Mouse (Mus musculus): ENCODE results near the gene Ing2. TPM values are rescaled to one million over a fixed set of nuclear protein-coding genes. Genes with fewer than 3 reads are reported as not detected.

The Ing2 gene
- polyA plus RNA-seq, 1 experiment from 2014 or later = 13.3 TPM

DNA sequence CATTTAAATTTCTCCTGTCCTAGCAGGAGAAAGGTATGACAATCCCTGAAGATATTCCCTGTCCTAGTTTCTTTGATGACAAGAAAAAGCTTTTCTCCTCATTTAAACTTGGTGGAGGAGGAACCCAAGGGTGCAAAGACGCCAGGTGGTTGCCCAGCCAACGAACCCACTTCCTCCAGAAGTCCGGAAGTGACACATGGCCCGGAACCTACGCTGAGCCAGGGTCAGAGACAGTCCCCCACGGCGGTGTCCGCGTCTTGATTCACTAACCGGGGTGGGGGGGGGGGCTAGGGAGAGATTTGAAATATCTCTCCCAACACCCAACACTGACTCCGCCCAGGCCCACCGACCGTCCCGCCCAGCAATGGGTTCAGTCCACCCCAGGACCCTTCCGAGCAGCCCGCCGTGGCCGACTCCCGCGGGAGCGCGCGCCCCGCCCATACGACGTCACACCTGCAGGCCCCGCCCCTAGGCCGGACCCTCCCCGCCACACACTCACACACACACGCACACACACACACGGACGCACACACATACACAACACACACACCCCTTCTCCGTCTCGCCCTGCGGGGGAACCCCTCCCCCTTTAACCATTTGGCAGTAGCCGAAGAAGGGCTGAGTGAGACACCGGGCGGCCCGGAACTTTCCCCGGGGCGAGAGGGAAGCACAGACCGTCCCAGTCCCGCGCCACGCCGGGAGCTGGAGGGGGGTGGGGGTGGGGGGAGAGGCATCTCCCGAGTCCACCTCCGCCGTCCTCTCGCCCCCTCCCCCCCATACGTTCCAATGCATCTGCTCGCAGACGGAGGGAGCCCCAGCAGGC is 1.8 kb downstream of the Ing2 start:
- Histone ChIP-seq H3K4me3 (replicated peaks) (peak overlapping the region; percentile 97), H3K4me1 (0 out of 2 replicates have a peak, but pooled peaks cover 3% of the 10 kb centered on the region), H3K36me3 (0 out of 2 replicates have a peak, but pooled peaks cover 2% of the 10 kb centered on the region), H3K27me3 (replicated peaks) (no peaks in the 10 kb centered on the region), H3K4me2 (peak overlapping the region; percentile 63), H3K9me3 (no peaks in the 10 kb centered on the region), H3K9ac (peak overlapping the region; percentile 96), H3K27ac (peak overlapping the region; percentile 92)
- peak; percentile 63 for ATAC-seq (ENCODE audit: insufficient read depth, low FRiP score, low read depth)
- under 1% methylated on average over 52 of the region's 53 CpGs for WGBS

DNA sequence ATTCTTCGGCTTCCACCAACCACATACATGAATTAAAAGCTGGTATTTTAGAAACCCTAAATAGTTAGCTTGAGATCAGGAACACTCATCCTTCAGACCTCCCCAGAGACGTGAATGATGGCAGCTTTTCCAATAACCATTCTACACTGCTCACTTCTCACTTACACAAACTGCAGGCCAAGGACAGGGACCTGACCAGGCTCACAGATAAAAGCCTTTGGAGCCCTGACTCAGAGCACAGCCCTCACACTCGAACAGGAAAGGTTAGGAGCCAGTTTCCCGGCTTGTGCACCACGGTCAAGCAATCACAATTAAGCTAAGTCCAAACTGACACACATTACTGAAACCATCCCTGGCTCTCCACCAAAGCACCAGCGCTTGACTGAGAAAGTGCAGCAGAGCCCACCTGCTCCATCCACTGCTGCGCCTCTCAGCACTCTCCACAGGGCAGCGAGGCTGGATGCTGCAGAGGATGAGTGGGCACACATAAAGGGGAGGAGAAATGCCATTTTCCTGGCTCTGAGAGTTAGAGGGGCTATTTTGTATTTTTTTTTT is 11.0 kb downstream of the Ing2 start:
- Histone ChIP-seq H3K4me2 (no peak overlapping the region), H3K4me3 (replicated peaks) (no peak overlapping the region), H3K27me3 (replicated peaks) (no peaks in the 10 kb centered on the region), H3K36me3 (peaks cover 10% of the 10 kb centered on the region; the same call in 1 of the 2 replicates), H3K9me3 (no peaks in the 10 kb centered on the region), H3K9ac (no peak overlapping the region), H3K4me1 (no peaks in the 10 kb centered on the region), H3K27ac (no peak overlapping the region)
- WGBS = 84% methylated on average over 8 of the region's 8 CpGs
- no peak for ATAC-seq (ENCODE audit: insufficient read depth, low FRiP score, low read depth)

DNA sequence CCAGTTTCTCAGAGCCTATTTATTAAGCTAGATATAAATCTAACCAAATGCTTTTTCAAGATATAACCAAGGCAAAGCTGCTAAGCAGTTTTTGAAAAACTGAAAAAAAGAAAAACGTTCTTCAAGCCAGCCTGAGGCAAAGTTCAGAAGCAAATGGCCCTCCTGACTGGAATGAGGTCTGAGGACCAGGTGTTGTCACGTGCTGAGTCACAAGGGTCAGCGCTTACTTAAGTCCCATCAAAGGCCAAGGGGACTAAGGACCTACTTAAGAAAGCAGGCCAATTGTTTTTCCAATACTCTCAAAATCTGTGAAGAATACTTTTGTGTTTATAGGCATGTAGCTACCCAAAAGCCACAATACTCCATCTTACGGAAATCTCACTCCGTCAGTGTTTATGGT is 12.2 kb downstream of the Ing2 start:
- Histone ChIP-seq H3K9ac (no peak overlapping the region), H3K4me1 (no peaks in the 10 kb centered on the region), H3K27me3 (replicated peaks) (no peaks in the 10 kb centered on the region), H3K4me3 (replicated peaks) (no peak overlapping the region), H3K9me3 (no peaks in the 10 kb centered on the region), H3K4me2 (no peak overlapping the region), H3K36me3 (peaks cover 6% of the 10 kb centered on the region; the same call in 1 of the 2 replicates), H3K27ac (peak overlapping the region; percentile 40; the same call in 1 of the 2 replicates)
- 75% methylated on average over 5 of the region's 5 CpGs for WGBS
- ATAC-seq (ENCODE audit: insufficient read depth, low FRiP score, low read depth) = no peak

DNA sequence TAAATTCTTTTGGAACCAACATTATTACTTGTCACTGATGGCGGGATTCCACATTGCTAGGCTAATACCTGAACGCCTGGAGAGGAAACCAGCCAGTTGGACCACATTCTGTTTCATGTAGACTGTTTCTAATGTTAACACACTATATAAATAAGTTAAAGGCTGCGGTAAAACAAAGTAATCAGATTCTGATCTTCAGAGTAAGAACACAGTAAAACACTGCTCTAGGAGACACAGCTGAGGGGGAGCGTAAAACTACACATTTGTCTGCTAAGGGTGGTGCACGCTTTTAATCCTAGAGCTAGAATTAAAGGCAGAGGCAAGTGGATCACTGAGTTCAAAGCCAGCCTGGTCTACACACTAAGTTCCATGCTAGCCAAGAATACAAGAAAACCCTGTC is 12.6 kb downstream of the Ing2 start:
- Histone ChIP-seq H3K27ac (peak overlapping the region; percentile 40; the same call in 1 of the 2 replicates), H3K36me3 (peaks cover 1% of the 10 kb centered on the region; the same call in 1 of the 2 replicates), H3K9ac (no peak overlapping the region), H3K4me2 (no peak overlapping the region), H3K27me3 (replicated peaks) (no peaks in the 10 kb centered on the region), H3K9me3 (no peaks in the 10 kb centered on the region), H3K4me1 (no peaks in the 10 kb centered on the region), H3K4me3 (replicated peaks) (no peak overlapping the region)
- 69% methylated on average over 5 of the region's 5 CpGs for WGBS
- peak; percentile 60; the same call in 1 of the 2 replicates for ATAC-seq (ENCODE audit: insufficient read depth, low FRiP score, low read depth)

DNA sequence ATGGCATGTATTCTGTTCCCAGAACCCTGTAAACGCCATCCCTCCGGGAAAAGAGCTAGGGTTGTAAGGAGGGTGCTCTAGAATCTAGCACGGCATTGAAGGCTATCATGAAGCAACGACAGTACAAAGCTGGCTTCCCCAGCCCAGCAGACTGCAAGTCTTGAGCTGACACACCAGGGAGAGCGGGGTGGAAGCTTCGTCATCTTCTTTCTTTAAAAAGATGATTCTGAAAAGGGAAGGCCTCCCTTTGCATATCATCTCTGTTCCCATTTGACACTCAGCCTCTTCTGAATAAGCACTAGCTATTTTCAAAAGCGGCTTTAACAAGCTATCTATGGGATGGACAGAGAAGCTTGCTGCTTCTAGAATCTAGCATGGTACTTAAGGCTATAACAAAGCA is 15.0 kb downstream of the Ing2 start:
- Histone ChIP-seq H3K36me3 (no peaks in the 10 kb centered on the region), H3K4me1 (no peaks in the 10 kb centered on the region), H3K27me3 (replicated peaks) (no peaks in the 10 kb centered on the region), H3K9me3 (no peaks in the 10 kb centered on the region), H3K4me2 (no peak overlapping the region), H3K9ac (no peak overlapping the region), H3K27ac (no peak overlapping the region), H3K4me3 (replicated peaks) (no peak overlapping the region)
- 89% methylated on average over 7 of the region's 7 CpGs for WGBS
- no peak for ATAC-seq (ENCODE audit: insufficient read depth, low FRiP score, low read depth)

DNA sequence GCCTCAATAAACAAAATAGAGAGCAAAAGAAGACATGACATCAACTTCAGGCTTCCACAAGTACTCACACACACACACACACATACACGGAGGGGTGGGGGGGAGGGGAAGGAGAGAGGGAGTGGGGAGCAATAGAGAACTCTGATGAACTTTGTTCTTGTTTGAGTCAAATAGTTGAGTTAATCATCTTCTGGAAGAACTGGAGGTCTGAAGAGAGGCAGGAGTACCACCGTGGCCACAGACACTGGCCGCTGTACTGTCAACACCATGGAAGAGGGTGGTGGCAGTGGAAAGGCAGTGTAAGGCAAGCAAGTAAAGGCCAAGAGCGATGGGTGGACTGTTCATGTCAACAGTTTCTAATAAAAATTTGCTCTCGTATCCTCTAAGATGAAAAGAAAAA is 15.9 kb downstream of the Ing2 start:
- no peak overlapping the region for H3K4me3 ChIP-seq (replicated peaks)
- no peak overlapping the region for H3K4me2 ChIP-seq
- H3K9ac ChIP-seq = no peak overlapping the region
- WGBS = 84% methylated on average over 5 of the region's 5 CpGs
- H3K27ac ChIP-seq = no peak overlapping the region
- no peak for ATAC-seq (ENCODE audit: insufficient read depth, low FRiP score, low read depth)
- no peaks in the 10 kb centered on the region for H3K4me1 ChIP-seq
- H3K9me3 ChIP-seq = no peaks in the 10 kb centered on the region
- H3K27me3 ChIP-seq (replicated peaks) = no peaks in the 10 kb centered on the region
- H3K36me3 ChIP-seq = no peaks in the 10 kb centered on the region

DNA sequence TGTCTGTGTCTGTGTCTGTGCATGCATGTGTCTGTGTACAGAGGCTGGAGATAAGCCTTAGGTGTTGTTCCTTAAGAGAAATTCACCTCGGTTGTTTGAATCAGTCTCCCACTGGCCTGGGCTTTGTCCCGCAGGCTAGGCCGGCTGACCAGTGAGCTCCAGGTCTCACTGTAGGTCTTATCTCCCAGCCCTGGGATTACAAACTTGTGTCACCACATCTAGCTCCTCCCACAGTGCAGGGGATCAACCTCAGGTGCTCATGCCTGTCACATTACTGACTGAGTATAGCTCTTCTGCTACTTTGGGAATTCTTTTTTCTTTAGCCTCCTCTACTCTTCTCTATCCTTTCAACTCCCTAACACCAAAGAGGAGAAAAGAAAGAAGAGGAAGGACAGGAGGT is 20.9 kb downstream of the Ing2 start:
- ATAC-seq (ENCODE audit: insufficient read depth, low FRiP score, low read depth) = peak; percentile 59
- H3K4me3 ChIP-seq (replicated peaks) = no peak overlapping the region
- H3K4me1 ChIP-seq = no peaks in the 10 kb centered on the region; the same call in 1 of the 2 replicates
- H3K9ac ChIP-seq = no peak overlapping the region
- no peaks in the 10 kb centered on the region for H3K36me3 ChIP-seq
- no peaks in the 10 kb centered on the region for H3K9me3 ChIP-seq
- H3K27ac ChIP-seq = no peak overlapping the region
- H3K27me3 ChIP-seq (replicated peaks) = no peaks in the 10 kb centered on the region
- WGBS = 47% methylated on average over 3 of the region's 3 CpGs
- H3K4me2 ChIP-seq = no peak overlapping the region

DNA sequence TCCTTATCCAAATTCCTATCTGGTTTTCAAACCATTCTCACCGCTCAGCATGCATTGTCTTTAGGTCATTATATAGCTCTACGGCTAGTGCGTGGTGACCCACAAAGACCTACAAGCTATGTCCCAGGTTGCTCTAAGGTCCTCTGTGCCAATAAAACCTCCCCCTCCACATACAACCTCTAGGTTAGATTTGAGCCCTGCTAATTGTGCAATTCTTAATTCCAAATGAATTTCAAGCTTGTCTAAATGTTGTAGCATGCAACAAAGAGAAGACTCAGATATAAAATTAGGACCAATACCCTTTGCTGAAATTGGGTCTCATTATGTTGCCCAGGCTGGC is 22.6 kb downstream of the Ing2 start:
- Histone ChIP-seq H3K4me2 (no peak overlapping the region), H3K4me3 (replicated peaks) (no peak overlapping the region), H3K27me3 (replicated peaks) (no peaks in the 10 kb centered on the region), H3K4me1 (no peaks in the 10 kb centered on the region; the same call in 1 of the 2 replicates), H3K27ac (0 out of 2 replicates have a peak overlapping the region, but pooled peaks have one; percentile 48), H3K9me3 (no peaks in the 10 kb centered on the region), H3K9ac (no peak overlapping the region), H3K36me3 (no peaks in the 10 kb centered on the region)
- WGBS = 65% methylated on average over 3 of the region's 3 CpGs
- ATAC-seq (ENCODE audit: insufficient read depth, low FRiP score, low read depth) = 0 out of 2 replicates have a peak, but pooled peaks have one; percentile 12

DNA sequence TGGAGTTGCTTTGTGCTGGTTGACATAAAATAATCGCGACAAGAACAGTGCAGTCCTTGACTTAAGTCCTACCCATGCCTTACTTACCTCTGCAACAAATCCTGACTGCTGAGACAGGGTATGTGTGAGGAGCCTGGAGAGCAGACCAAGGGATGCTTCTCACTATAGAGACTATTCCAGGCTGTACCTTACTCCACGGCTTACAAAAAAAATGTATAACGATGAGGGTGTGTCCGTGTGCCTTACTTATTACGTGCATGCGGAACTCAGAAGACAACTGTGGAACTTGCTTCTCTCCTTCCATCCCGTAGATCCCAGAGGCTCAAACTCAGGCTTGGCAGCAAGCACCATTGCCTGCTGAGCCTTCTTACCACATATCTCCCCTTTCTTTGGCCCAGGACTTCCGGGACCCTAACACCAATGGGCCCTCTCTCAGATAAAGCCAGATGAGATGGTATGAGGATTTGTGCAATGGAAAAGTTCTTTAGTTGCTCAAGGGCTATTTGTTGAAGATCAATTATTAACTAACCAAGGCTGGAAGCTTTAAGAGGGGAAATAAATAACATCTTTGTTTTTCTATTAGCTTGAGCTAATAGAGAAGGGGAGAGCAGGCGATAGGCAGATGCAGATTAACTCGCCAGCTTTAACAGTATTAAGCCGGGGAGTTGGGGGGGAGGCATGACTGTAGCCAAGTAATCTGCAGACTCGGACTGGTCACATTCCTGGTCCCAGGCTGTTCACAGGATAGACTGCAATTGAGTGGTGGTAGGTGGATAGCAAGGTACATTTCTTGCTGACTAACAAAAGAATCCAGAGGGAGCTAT is 23.2 kb downstream of the Ing2 start:
- no peaks in the 10 kb centered on the region for H3K9me3 ChIP-seq
- peak; percentile 76 for ATAC-seq (ENCODE audit: insufficient read depth, low FRiP score, low read depth)
- peak overlapping the region; percentile 9 for H3K4me2 ChIP-seq
- H3K27me3 ChIP-seq (replicated peaks) = no peaks in the 10 kb centered on the region
- no peaks in the 10 kb centered on the region; the same call in 1 of the 2 replicates for H3K4me1 ChIP-seq
- WGBS = 66% methylated on average over 13 of the region's 13 CpGs
- no peak overlapping the region for H3K9ac ChIP-seq
- H3K36me3 ChIP-seq = no peaks in the 10 kb centered on the region
- H3K27ac ChIP-seq = peak overlapping the region; percentile 58
- no peak overlapping the region for H3K4me3 ChIP-seq (replicated peaks)

DNA sequence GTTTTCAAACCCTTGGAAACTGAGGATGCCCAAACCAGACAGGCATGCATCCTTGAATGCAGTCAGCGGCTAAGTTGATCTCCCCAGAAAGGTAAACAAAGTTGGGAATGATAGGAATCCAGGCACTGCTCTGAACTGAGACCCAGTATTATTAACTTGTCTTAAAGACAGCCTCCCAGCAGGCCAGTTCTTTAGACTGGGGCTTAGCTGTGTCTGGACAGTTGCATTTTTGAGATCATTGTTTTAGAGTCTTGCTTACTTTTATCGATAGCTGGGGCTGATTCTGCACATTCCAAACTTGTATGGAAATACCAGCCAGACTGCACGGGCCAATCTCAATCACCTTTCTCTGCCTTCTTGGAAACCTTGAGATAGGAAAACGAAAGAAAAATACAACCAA is 24.5 kb downstream of the Ing2 start:
- no peaks in the 10 kb centered on the region; the same call in 1 of the 2 replicates for H3K4me1 ChIP-seq
- 34% methylated on average over 4 of the region's 4 CpGs for WGBS

DNA sequence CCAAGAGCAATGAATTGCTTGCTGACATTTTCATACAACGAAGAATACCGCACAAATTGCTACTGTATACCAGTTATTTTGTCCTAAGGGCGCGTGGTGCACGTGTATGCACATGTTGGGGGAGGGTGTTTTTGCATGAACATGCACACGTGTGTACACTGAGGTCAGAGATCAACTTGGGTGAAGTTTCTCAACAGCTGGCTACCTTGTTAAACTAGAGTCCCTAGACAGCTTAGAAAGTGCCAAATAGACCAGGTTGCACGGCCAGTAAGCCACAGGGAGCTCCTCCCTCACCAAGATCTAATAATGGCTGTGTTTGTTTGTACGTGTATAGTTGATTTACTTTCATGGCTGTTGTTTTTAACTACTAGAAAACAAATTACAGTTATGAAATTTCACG is 25.8 kb downstream of the Ing2 start:
- no peak overlapping the region for H3K9ac ChIP-seq
- 83% methylated on average over 9 of the region's 9 CpGs for WGBS
- no peaks in the 10 kb centered on the region for H3K9me3 ChIP-seq
- H3K27ac ChIP-seq = no peak overlapping the region
- no peak overlapping the region for H3K4me3 ChIP-seq (replicated peaks)
- H3K4me2 ChIP-seq = no peak overlapping the region
- H3K27me3 ChIP-seq (replicated peaks) = no peaks in the 10 kb centered on the region
- H3K4me1 ChIP-seq = no peaks in the 10 kb centered on the region; the same call in 1 of the 2 replicates
- no peak for ATAC-seq (ENCODE audit: insufficient read depth, low FRiP score, low read depth)
- no peaks in the 10 kb centered on the region for H3K36me3 ChIP-seq

More for the DNA sequence above, 24.5 kb downstream of the Ing2 start:
- H3K27me3 ChIP-seq (replicated peaks) = no peaks in the 10 kb centered on the region
- no peak overlapping the region for H3K4me2 ChIP-seq
- no peak for ATAC-seq (ENCODE audit: insufficient read depth, low FRiP score, low read depth)
- H3K9ac ChIP-seq = no peak overlapping the region
- no peaks in the 10 kb centered on the region for H3K9me3 ChIP-seq
- H3K4me3 ChIP-seq (replicated peaks) = no peak overlapping the region
- no peaks in the 10 kb centered on the region for H3K36me3 ChIP-seq
- no peak overlapping the region for H3K27ac ChIP-seq
